Mouse (Mus musculus) spleen, postnatal 14 days (tissue): ENCODE data around the gene Nfkbia.

Experiments used
- DNase-seq, 2 experiments: peaks; one replicate each; pipeline ENCODE4 v3.0.0; 2021 to 2022; ENCODE audit warnings: low spot score in 2 of 2

The Nfkbia gene

DNA sequence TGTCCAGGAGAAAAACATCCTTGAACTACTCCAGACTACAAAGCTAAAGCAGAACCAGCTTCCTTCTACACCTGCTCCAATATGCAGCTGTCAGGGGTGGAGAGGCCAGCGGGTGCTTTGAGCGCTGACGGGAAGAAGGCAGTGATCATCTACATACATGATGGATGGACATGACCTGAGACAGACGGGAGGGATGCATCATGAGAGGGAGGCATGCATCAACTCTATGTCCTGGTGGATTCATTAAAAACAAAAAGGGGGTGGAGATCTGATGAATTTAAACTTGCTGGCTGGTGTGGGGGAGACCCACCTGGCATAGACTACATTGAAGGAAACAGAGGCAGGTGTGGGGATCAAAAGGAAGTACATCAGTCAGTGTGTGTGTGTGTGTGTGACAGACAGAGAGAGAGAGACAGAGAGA lies 48.4 kb downstream of the Nfkbia start:
- no peak for DNase-seq

DNA sequence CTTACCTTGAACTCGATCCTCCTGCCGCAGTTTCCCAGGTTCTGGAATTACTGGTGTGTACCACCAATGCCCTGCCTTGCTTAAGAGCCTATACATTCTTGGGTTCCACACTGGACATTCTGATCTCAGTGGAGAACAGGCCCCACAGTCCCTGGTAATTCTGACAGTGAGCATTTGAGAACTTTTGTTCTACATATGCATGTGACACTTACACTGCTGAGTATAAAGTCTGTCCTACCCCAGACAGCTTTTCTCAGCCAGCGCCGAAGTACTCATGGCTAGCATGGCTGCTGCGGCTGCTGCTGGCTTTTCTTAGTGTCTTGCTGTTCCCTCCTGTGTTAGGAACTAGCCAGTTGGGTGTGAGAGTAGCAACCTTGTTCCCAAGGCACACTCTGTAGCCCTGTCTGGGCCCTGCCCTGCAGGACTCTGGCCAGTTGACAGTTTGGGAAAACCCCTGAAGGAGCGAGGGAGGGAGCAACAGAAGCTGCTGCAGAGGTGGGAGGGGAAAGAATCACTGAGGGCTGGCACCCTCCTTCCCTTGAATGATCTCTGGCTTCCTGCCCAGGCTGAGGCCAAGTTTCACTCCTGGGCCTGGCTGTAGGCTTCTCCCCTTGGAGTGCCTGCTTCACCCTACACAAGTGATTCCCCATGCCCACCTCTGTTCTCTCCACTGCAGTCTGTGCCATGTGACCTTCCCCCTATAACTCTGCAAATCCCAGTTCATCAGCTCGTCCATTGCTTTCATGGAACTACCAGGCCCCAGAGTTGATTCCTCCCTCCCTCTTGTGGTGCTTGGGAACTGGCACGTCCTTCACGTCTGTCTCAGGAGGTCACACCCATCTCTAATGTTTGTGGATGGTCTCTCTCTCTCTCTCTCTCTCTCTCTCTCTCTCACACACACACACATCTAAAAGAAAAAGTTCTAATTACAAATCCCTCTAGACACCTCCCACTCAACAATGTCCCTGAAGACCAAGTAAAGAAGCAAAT lies 49.3 kb downstream of the Nfkbia start:
- no peak for DNase-seq

GRCm38 (mm10) chr12:55442245-55442644 lies 50.2 kb downstream of the Nfkbia start:
- DNase-seq: no peak

GRCm38 (mm10) chr12:55440416-55440815 lies 52.0 kb downstream of the Nfkbia start:
- no peak for DNase-seq
